Mouse (Mus musculus): ENCODE data around the gene Efna2. TPM values are rescaled to one million over a fixed set of nuclear protein-coding genes. Genes with fewer than 3 reads are reported as not detected.

The Efna2 gene
- total RNA-seq (2015; ENCODE audit: low replicate concordance) (not detected in 2 replicates), total RNA-seq (2017; ENCODE audit: low replicate concordance) (not detected in 2 replicates)

- no peak for ATAC-seq (replicated peaks; ENCODE audit: low FRiP score, poor library complexity, severe bottlenecking)
These were observed at the start of gene Efna2 for GRCm38 (mm10) chr10:80179068-80180051. Gene Efna2 (plus strand): TSS chr10:80179482.

DNA sequence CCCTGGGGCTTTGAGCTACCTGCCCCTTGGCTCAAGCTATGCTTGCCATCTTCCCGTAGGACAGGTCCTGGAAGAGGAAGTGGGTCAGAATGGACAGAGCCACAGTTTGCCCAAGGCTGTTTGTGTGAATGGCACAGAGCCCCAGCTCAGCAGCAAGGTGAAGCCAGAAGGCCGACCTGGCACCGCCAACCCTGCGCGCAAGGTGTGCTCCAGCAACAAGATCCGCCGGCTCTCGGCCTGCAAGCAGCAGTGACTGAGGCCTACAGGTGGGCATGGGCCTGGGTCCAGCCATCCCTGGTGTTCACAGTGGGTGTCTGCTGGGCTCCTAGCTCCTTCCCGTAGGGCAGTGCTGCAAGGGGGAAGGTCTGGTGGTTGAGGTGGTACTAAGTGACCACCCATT lies 49.4 kb upstream of the Efna2 start:
- ATAC-seq (replicated peaks; ENCODE audit: low FRiP score, poor library complexity, severe bottlenecking), result no peak

DNA sequence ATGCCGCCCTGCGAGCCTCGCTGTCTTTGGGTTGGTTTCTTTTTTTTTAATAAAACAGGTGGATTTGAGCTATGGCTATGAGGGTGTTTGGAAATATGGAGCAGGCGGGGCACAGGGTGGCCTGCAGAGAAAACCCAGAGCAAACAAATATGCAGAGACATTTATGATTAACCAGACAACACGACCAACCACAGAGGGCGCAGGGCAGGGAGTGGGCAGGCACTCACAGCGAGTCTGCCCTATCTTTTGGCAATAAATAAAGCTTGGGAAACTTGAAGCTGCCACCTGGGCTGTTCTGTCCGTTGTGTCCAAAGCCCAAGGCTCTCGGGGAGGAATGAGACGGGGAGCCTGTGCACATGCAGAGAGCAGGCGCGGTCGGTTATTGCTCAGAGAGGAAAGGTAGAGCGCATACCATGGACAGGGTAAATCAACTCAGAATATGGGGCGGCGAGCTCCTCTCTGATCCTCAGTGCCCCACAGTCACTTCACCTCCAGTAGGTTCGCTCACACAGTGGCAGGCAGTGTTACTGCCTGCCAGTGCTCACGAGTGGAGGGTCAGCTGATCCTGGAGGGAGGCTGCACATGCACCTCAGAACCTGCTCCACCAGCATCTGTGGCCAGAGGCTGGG lies 48.8 kb upstream of the Efna2 start:
- no peak for ATAC-seq (replicated peaks; ENCODE audit: low FRiP score, poor library complexity, severe bottlenecking)

DNA sequence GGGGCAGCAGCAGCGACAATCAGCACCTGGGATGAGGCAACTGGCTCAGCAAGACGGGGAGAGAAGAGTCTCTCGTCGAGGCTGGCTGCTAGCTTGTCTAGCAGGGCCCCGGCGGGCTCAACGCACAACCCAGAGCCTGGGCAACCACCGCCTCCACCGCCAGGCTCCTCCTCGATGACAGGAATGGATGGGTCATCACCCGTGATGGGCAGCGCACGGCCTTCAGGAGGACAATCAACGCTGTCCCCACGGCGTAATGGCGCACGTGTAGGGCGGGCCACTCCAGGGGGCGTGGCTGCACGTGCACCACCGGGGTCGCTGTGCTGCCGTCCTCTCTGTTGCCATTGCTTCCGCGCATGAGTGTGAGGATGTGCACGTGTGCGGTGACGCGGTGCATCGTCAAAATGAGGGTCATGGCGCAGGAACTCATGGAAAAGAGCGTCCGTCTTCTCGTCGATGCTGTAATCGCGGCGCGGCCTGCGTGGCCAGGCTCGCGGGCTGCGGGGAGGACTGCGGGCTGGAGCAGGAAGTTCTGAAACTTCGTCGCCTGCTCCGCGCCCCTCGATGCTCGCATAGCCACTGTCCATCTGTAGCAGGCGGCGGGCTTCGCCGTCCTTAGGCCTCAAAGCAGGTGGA lies 47.8 kb upstream of the Efna2 start:
- ATAC-seq (replicated peaks; ENCODE audit: low FRiP score, poor library complexity, severe bottlenecking), result no peak

DNA sequence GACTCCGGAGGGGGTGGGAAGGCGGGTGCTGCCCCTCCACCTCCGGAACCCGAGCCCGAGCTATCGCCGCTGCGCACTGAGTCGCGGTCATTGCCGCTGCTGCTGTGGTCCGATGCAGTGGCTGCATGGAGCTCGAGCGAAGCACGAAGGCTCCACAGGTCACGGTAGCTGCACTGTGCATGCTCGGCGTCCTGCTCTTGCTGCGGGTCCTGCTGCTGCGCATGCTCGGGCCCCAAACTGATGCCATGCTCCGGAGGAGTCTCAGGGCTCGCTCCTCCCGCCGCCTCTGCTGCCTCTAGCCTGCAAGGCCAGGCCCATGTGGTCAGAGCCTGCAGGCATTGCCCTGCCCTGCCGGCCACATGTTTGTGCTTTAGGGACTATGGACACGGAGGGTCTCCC lies 47.3 kb upstream of the Efna2 start:
- ATAC-seq (replicated peaks; ENCODE audit: low FRiP score, poor library complexity, severe bottlenecking), result no peak

DNA sequence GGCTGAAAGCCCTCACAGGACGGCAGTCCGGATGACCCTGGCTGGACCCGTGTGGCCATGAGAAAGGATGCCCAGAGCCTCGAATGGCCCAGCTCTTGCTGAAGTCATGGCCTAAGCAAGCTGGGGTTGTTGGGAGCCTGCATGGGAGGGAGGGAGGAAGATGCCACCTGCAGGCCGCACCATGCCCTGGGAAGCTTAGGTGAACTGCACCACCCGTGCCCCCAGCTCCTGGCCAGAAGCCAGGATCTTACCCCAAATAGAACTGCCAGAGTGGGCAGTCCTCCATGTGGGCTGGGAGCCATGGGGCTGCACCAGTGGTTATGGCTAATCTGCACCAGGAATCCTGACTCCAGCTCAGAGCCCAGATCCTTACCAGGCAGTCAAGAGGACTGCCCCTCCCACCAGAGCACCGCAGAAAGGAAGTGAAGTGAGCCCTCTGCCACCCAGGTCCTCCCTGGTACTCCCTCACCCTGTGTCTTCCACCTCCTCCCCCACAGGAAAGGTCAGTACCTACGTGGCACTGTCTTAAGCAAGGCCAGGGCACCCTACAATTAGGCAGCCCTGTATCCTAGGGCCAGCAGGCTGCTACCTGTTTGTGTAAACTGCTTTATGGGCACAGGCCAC lies 45.9 kb upstream of the Efna2 start:
- peak; percentile 31 for ATAC-seq (replicated peaks; ENCODE audit: low FRiP score, poor library complexity, severe bottlenecking)

GRCm38 (mm10) chr10:80134421-80134820 lies 44.9 kb upstream of the Efna2 start:
- ATAC-seq (replicated peaks; ENCODE audit: low FRiP score, poor library complexity, severe bottlenecking), result no peak

GRCm38 (mm10) chr10:80135161-80135560 lies 44.1 kb upstream of the Efna2 start:
- no peak for ATAC-seq (replicated peaks; ENCODE audit: low FRiP score, poor library complexity, severe bottlenecking)

GRCm38 (mm10) chr10:80135641-80136040 lies 43.6 kb upstream of the Efna2 start:
- no peak for ATAC-seq (replicated peaks; ENCODE audit: low FRiP score, poor library complexity, severe bottlenecking)

DNA sequence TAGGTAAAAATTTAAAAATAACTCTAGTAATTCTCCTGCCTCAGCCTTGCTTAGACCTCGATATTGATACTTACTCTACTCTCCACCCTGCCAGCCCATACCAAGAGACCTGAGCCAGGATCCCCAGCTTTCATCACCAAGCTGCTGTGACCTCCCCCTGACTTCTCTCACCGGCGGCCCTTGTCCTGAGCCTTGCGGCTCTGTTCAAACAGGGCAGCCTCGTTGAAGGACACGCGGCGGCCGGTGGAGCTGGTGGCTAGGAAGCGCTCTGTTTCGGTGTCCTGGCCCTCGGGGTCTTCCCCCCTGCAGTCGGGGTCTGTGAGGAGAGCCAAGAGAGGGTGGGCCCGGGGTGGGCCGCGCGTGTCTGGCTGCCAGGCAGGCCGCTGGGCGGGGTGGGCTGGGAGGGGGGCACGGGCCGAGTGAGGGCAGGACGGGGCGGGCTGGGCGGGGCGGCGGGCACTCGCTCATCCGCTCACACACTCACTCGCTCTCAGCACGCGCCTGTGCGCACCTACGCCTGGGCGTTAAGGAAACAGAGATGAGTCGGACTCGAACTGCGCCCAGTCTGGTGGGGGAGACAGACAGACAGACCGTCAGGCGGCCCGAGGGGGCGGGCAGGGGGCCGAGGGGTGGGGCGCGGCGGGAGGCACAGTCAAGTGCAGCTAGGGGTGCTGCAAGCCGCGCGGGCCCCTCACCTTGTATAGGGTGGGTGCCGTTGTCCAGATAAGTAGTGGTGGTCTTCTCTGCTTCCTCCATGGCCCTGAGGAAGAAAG lies 42.9 kb upstream of the Efna2 start:
- no peak for ATAC-seq (replicated peaks; ENCODE audit: low FRiP score, poor library complexity, severe bottlenecking)

GRCm38 (mm10) chr10:80136952-80137625 lies 42.2 kb upstream of the Efna2 start:
- no peak for ATAC-seq (replicated peaks; ENCODE audit: low FRiP score, poor library complexity, severe bottlenecking)

DNA sequence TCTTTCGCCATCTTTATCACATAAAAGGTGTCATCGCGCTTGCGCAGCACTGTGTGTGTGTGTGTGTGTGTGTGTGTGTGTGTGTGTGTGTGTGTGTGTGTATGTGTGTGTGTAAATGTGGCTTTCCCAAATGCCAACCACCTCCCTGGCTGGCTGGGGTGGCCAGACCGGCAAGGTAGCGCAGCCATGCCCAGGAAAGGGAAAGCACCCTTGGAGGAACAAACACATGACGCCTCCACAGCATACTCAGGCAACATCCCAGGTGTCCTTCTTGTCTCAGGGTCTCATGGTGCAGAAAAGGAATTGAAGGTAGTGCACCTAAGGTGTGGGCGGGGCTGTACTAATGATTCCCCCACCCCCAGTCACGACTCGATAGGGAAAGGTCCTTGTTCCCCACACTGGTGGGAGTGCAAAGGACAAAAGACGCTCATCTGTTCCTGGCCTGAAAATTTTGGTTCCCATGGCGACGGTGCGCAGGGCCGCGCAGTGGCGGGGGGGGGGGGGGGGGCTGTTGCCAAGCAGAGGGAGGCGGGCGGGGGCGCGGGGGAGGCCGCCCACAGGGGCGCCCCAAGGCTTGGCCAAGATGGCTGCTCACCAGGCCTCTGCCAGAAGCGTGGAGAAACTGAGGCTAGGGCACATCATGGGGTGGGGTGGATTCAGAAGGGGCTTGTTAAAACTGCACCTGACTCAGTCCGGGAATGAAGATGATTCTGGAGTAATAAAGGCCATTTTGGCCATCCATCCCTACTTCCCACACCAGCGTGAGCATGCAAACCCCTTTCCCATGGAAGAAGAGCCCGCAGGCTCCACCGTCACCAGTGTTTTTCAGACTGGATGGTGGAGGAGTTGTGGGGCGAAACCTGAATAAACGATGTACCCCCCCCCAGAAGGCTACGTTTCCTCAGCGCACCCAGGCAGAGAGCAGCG lies 41.4 kb upstream of the Efna2 start:
- ATAC-seq (replicated peaks; ENCODE audit: low FRiP score, poor library complexity, severe bottlenecking), result no peak

DNA sequence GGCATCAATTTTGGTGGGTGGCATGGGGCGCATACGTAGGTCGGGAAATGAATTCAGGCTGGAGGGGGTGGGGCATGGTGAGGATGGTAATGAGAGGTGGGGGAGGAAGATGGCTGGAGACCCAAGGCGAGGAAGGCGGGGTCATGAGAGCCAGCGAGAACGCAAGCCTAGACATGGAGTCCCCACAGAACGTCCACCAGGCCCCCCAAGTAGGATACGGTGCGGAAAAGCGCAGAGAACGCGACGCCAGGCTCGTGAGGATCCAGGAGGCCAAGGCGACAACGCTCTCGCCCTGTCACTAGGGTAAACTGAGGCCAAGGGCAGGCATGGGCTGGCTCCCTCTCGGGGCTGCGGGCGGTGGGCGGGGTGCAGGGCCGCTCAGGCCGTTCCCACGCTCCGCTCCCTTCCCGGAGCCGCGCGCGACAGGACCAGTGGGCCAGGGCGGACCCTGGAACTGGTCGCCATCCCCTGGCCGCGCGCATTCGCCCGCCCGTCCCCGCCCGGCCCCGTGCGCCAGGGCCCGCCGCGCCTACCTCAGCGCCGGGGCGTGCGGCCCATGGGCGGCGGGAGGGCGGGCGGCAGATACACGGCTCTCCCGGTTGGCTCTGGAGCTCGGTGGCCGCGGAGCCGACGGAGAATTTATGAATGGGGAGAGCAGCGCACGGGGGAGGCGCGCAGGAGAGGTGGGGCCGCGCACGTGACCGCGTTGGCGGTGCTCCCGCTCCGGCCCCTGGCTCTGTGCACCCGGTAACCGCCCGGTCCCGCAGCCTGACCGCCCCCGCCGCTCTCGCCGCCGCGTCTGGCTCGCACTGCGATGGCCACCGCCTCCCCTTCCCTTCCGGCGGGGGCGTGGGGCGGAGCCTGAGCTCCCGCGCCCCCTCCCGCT lies 40.5 kb upstream of the Efna2 start, which contains the start of gene Atp5d:
Gene Atp5d, plus strand, starts transcription at position 80 of the 886 bp plus-strand sequence.
- 0 out of 2 replicates have a peak, but pooled peaks have one; percentile 8 for ATAC-seq (replicated peaks; ENCODE audit: low FRiP score, poor library complexity, severe bottlenecking)

DNA sequence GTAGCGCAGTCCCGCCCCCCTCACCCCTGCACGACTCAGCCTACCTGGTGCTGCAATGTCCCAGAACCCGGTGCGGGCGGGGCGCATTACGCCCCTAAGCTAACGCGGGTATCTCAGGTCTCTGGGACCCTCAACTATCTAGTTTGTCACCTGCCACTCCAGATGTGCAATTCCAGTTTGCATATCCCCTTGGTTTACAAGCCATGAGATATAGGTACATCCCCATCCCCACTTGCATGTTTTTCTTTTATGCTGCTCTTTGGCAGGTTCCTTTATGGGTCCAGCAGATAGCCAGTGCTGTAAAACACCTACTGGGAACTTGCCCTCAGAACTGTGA lies 39.9 kb upstream of the Efna2 start:
- ATAC-seq (replicated peaks; ENCODE audit: low FRiP score, poor library complexity, severe bottlenecking), result no peak

DNA sequence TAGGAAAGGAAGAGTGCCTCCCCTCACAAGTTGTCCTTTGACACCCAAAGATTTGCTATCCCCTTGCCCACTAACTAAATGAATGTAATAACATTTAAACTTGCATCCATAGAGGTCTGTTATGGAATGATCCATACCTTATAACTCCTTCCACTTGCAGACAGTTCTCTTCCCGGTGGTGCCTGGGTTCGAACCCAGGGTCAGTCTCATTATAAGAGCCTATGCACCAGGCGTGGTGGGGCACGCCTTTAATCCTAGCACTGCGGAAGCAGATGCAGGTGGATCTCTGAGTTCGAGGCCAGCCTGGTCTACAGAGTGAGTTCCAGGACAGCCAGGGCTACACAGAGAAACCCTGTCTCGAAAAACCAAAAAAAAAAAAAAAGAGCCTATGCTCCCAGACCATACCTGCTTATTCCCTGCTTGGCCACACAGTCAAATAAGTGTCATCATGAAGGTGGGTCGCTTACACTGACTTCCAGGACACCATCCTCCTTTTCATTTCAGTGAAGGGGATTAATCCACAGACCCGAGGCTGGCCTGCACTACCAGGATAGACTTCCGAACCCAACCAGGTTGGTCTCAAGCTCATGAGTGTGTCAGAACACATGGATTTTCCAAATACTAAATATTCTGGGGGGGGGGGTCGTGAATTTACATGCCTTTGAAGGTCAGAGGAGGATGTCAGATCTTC lies 39.2 kb upstream of the Efna2 start:
- ATAC-seq (replicated peaks; ENCODE audit: low FRiP score, poor library complexity, severe bottlenecking), result no peak

DNA sequence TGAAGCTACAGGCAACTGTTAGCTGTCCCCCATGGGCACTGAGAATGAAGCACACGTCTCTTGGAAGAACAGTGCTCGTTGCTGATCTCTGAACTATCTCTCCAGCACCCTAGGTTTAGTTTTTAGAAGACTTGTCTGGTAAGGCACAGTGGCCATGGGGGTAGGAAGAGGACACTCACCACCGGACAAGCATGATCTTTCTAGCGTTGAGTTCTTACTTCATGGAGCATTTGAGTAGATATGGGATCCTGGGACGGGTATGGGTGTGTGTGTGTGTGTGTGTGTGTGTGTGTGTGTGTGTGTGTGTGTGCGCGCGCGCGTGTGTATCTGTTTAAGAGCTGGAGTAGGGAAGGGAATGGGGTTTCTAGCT lies 38.6 kb upstream of the Efna2 start, which contains the start of gene Cbarp:
Gene Cbarp, minus strand, starts transcription at position 170 of the 370 bp plus-strand sequence.
- no peak for ATAC-seq (replicated peaks; ENCODE audit: low FRiP score, poor library complexity, severe bottlenecking)
